Mouse (Mus musculus) liver, embryonic 15.5 days (tissue): Measurements from ENCODE around the gene Neil3. TPM values are rescaled to one million over a fixed set of nuclear protein-coding genes. Genes with fewer than 3 reads are reported as not detected.

ENCODE experiments used
- ATAC-seq: fragments of 200-750 bp; cut with Nextera tagmentation; 2 replicates; pipeline ENCODE4 v1.8.0; 2017; ENCODE audit warnings: moderate number of reproducible peaks, mild to moderate bottlenecking, moderate library complexity; ENCODE audit not compliant: insufficient read depth
- H3K27ac ChIP-seq: fragments of 300-500 bp; sonication (generic); replicated peaks from 2 replicates; pipeline ENCODE4 v1.5.1; 2015; ENCODE audit warnings: mild to moderate bottlenecking, inconsistent platforms
- H3K27me3 ChIP-seq: fragments of 300-500 bp; sonication (generic); 2 replicates; pipeline ENCODE4 v1.6.1; 2015; ENCODE audit warnings: mild to moderate bottlenecking, inconsistent platforms
- H3K36me3 ChIP-seq: fragments of 300-500 bp; sonication (generic); replicated peaks from 2 replicates; pipeline ENCODE4 v1.6.1; 2015; ENCODE audit warnings: moderate library complexity, mild to moderate bottlenecking, inconsistent platforms
- H3K4me1 ChIP-seq: fragments of 300-500 bp; sonication (generic); replicated peaks from 2 replicates; pipeline ENCODE4 v1.6.1; 2015; ENCODE audit warnings: inconsistent platforms
- H3K4me2 ChIP-seq: fragments of 300-500 bp; sonication (generic); 2 replicates; pipeline ENCODE4 v1.6.1; 2015; ENCODE audit warnings: moderate library complexity, mild to moderate bottlenecking, inconsistent platforms
- H3K4me3 ChIP-seq: fragments of 300-500 bp; sonication (generic); replicated peaks from 2 replicates; pipeline ENCODE4 v1.5.1; 2015; ENCODE audit warnings: mild to moderate bottlenecking, inconsistent platforms
- H3K9ac ChIP-seq: fragments of 300-500 bp; sonication (generic); 2 replicates; pipeline ENCODE4 v1.6.1; 2015; ENCODE audit warnings: moderate library complexity, mild to moderate bottlenecking, inconsistent platforms
- H3K9me3 ChIP-seq: fragments of 300-500 bp; sonication (generic); replicated peaks from 2 replicates; pipeline ENCODE4 v1.6.1; 2016; ENCODE audit warnings: inconsistent platforms
- WGBS: fragments of 180-500 bp; shearing (Covaris S2); methylation state at CpG from one replicate; pipeline ENCODE4 v1.1.7; 2015; ENCODE audit warnings: mixed read lengths; ENCODE audit not compliant: insufficient replicate concordance; 5-methylcytosine and 5-hydroxymethylcytosine counted together
- polyA plus RNA-seq: library from polyadenylated mRNA; unstranded; fragments of >200 nt; fragmentation: Nextera tagmentation; extraction: Ambion mirVana; gene quantifications from 2 replicates; pipeline ENCODE4 v1.2.1, GENCODE M21; 2015

Neil3 gene
- polyA plus RNA-seq = 33.5 TPM in 2 replicates

DNA sequence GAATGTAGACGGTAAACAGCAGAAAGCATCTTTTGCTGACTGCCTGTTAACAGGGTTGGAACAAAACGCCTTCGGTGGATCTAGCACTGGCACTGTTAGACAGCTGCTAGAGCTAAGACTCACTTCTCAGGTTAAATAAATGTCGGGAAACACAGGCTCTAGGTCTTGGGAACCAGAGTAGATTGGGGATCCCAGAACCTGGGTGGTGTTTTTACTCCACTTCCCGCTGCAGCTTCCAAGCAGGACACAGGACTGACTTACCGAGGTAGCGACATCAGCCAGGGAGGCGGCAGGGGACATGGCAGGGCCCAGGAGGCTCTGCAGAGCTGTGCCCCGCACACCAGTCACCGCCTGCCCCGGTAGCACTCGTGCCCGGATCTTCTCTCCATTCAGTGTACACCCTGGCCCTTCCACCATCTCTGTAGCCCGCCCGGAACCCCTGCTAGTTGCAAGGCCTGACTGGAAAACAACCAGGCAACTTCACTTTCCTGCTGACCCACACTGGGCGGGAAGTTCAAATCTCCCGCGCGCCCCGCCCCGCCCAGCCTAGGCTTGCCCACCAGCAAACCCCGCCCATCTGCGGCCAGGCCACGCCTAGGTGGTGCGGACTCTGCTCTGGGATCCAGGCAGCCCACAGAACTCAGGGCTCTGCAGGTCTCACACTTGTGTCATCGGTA is at the start of gene Neil3:
Gene Neil3, minus strand, starts transcription at position 571 of the 677 bp plus-strand sequence.
- Histone ChIP-seq H3K36me3 (peaks cover 9% of the 10 kb centered on the region), H3K4me1 (peaks cover 20% of the 10 kb centered on the region), H3K9ac (peak within 1 kb of the TSS; percentile 80), H3K4me2 (peak within 1 kb of the TSS; percentile 75), H3K27me3 (no peaks in the 10 kb centered on the region), H3K27ac (peak within 1 kb of the TSS; percentile 82), H3K9me3 (no peaks in the 10 kb centered on the region), H3K4me3 (peak within 1 kb of the TSS; percentile 88)
- ATAC-seq = peak; percentile 100
- under 1% methylated on average over 26 of the region's 26 CpGs for WGBS

DNA sequence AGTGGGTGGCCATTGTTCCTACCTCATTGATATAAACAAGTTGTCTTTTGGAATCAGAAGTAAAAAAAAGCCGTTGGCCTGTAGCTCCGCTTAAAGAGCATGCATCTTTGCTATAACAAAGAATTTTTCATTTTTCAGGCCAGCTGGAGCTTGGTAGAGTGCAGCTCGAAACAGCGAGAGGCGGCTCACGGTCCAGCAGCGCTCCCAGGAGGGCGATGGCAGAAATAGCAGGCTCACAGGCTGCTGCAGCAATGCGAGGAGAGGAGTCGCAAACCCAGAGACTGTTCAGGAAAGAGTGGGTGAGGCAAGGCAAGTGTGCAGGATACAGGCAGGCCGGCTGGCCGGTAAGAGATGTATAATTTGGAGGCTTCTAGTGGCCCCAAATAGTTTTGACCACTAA is 42.0 kb upstream of the Neil3 start:
- WGBS = 23% methylated on average over 12 of the region's 12 CpGs
- ATAC-seq = no peak
- H3K4me2 ChIP-seq = no peak overlapping the region

DNA sequence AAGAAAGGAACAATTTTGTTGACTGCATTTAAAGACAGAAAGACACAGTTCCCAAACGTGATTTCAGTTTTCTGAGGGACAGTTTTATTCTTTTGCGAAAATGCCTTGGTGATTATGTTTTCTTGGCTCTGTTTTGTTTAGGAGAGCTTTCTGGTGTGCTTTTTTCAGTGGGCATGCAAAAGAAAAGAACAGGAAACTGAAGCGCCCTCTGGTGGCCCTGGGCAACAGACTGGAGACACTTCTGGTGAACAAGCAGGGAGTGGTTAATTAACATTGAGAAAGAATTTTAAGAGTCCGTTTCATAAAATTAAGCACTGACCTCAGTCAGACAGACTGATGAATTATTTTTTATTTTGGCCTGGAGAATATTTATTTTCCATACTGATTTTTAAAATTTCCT is 25.1 kb upstream of the Neil3 start:
- ATAC-seq = no peak
- WGBS = 14% methylated on average over 4 of the region's 4 CpGs
- no peak overlapping the region for H3K9ac ChIP-seq

More for the DNA sequence above, 42.0 kb upstream of the Neil3 start:
- no peaks in the 10 kb centered on the region for H3K27me3 ChIP-seq
- H3K4me3 ChIP-seq = no peak overlapping the region
- no peaks in the 10 kb centered on the region for H3K4me1 ChIP-seq
- no peak overlapping the region for H3K9ac ChIP-seq
- no peak overlapping the region for H3K27ac ChIP-seq
- no peaks in the 10 kb centered on the region for H3K9me3 ChIP-seq
- H3K36me3 ChIP-seq = no peaks in the 10 kb centered on the region

DNA sequence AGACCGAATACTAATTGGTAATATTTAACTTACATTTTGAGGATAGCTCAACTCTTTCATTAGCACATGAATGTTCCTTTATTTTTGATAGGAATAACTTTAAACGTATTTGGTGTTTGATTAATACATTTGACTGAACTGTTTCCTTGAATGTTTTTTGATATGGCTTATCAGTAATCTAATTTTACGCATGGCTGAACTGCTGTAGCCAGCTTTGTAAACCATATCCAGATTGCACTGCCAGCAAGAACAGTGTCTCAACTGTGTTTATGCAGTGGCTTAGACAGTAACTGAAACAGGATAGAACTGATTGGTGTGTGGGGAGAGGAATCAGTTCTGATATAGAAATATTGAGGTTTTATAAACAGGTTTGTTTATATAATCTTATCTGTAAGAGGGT is 22.6 kb upstream of the Neil3 start:
- Histone ChIP-seq H3K4me1 (no peaks in the 10 kb centered on the region), H3K27me3 (no peaks in the 10 kb centered on the region), H3K9ac (no peak overlapping the region), H3K4me2 (no peak overlapping the region), H3K36me3 (no peaks in the 10 kb centered on the region), H3K9me3 (no peaks in the 10 kb centered on the region), H3K4me3 (no peak overlapping the region), H3K27ac (no peak overlapping the region)
- WGBS = 59% methylated on average over 3 of the region's 3 CpGs
- ATAC-seq = no peak

More for the DNA sequence above, 25.1 kb upstream of the Neil3 start:
- Histone ChIP-seq H3K36me3 (no peaks in the 10 kb centered on the region), H3K4me2 (no peak overlapping the region), H3K27me3 (no peaks in the 10 kb centered on the region), H3K4me1 (no peaks in the 10 kb centered on the region), H3K27ac (no peak overlapping the region), H3K4me3 (no peak overlapping the region), H3K9me3 (no peaks in the 10 kb centered on the region)

DNA sequence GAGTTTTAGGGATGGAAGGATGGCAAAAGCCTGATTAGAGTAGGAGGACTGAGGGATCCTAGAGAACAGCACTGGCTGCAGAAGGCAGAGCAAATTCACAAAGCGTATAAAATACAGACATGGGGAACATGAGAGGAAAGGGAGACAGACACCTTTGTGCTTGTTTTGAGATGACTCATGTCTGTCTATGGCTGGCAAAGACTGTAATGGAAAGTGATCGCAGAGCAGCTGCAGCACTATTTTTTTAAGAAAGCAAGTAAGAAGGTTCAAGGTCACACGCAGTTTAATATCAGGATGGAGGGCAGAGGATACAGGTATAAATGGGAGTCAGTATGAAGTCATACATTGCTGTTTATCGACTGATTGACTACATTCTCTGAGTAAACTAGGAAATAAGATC is 8.2 kb downstream of the Neil3 start:
- 83% methylated on average over 4 of the region's 4 CpGs for WGBS
- no peak for ATAC-seq

DNA sequence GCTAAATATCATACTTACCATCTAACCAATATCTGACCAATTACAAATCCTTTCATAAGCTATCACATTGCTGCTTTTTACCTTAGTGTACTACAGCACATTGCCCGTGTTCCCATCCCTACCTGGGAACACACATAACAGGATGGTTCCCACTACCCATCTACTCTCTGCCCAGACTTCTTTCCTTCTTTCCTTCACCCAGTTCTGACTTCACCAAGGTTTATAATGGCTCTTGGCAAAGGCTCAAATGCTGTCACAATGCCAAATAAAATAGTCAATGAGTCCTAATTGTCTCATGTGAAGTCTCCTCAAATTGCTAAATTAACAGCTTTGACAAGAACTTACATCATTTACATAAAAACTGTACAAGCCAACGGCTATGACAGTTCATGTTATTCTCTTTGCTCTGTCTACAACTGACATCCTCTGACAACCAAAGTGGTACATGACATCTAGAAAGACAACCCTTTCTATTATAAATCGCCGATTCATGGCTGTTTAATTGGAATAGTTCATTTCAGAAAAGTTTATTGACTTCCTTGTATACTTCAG is 9.9 kb downstream of the Neil3 start:
- H3K36me3 ChIP-seq = peaks cover 17% of the 10 kb centered on the region
- no peak for ATAC-seq
- H3K9me3 ChIP-seq = no peaks in the 10 kb centered on the region
- WGBS = 84% methylated on average over 4 of the region's 4 CpGs
- no peak overlapping the region for H3K9ac ChIP-seq
- H3K27ac ChIP-seq = no peak overlapping the region
- H3K4me2 ChIP-seq = no peak overlapping the region
- H3K27me3 ChIP-seq = no peaks in the 10 kb centered on the region
- H3K4me3 ChIP-seq = no peak overlapping the region
- peaks cover 5% of the 10 kb centered on the region; the same call in 1 of the 2 replicates for H3K4me1 ChIP-seq

More for the DNA sequence above, 8.2 kb downstream of the Neil3 start:
- no peak overlapping the region for H3K4me3 ChIP-seq
- H3K36me3 ChIP-seq = peaks cover 19% of the 10 kb centered on the region
- H3K27ac ChIP-seq = no peak overlapping the region
- H3K27me3 ChIP-seq = no peaks in the 10 kb centered on the region
- H3K4me1 ChIP-seq = peaks cover 8% of the 10 kb centered on the region
- H3K9ac ChIP-seq = no peak overlapping the region
- H3K4me2 ChIP-seq = no peak overlapping the region
- H3K9me3 ChIP-seq = no peaks in the 10 kb centered on the region

DNA sequence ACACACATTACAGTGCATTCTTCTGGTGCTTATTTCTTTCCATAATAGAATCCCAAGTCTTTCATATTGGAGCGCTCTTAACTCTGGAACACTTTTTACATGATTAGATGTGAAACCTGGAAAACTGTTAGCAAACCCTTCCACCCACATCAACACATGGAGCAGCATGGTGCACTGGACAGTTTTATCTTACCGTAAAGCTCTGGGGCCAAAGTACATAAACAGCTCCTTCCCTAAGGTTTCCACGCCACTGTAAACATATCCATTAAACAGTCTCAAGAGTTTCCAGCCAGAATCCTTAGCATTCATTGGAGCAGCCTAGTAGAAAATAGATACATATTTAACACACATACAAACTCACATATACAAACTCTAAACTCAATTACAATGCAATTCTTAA is 15.4 kb downstream of the Neil3 start:
- Histone ChIP-seq H3K27ac (no peak overlapping the region), H3K9ac (no peak overlapping the region), H3K9me3 (no peaks in the 10 kb centered on the region), H3K4me1 (no peaks in the 10 kb centered on the region), H3K36me3 (peaks cover 41% of the 10 kb centered on the region), H3K27me3 (no peaks in the 10 kb centered on the region), H3K4me2 (no peak overlapping the region), H3K4me3 (no peak overlapping the region)
- no peak for ATAC-seq
- WGBS = 92% methylated on average over 3 of the region's 3 CpGs

DNA sequence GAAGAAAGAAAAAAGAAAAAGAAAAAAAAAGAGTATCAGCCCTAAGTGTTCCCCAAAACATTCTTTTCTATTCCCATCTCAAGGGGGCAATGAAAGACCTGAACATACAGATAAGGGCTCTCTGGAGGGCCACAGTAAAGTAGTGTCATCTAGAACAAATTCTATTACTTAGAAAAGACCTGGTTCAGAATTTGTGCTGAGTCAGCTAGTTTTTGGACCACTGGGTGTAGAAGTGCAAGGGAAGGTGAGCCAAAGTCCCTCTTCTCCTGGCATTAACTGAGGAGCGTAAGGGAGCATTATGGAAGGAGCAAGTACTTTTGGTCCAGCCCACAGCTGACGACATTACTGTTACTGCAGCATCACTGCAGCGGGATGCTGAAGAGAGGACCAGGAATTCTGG is 19.7 kb downstream of the Neil3 start:
- Histone ChIP-seq H3K4me2 (no peak overlapping the region), H3K27me3 (no peaks in the 10 kb centered on the region), H3K27ac (no peak overlapping the region), H3K9me3 (no peaks in the 10 kb centered on the region), H3K36me3 (peaks cover 33% of the 10 kb centered on the region), H3K4me1 (no peaks in the 10 kb centered on the region), H3K9ac (no peak overlapping the region), H3K4me3 (no peak overlapping the region)
- no peak for ATAC-seq
- 79% methylated on average over 3 of the region's 3 CpGs for WGBS

DNA sequence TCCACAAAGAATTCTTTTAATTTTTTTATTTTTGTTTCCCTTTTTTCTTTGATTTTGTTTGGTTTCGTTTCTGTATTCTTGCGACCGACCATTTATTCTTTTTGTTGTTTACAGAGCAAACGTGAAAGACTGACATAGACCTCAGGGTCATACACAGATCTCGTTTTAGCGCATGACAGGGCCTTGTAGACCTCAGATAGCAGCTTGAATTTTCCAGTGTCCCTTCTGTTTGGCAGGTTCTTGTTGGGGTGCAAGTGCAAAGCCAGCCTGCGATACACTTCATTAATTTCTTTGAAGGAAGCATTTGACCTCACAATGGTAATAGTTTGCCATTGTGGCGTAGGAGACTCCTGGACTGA is 24.6 kb downstream of the Neil3 start:
- H3K4me1 ChIP-seq = no peaks in the 10 kb centered on the region; the same call in 1 of the 2 replicates
- no peaks in the 10 kb centered on the region for H3K27me3 ChIP-seq
- WGBS = 77% methylated on average over 8 of the region's 8 CpGs
- no peak overlapping the region for H3K27ac ChIP-seq
- H3K4me2 ChIP-seq = 0 out of 2 replicates have a peak overlapping the region, but pooled peaks have one; percentile 9
- no peak for ATAC-seq
- peaks cover 18% of the 10 kb centered on the region; the same call in 1 of the 2 replicates for H3K36me3 ChIP-seq
- no peak overlapping the region for H3K4me3 ChIP-seq
- H3K9me3 ChIP-seq = no peaks in the 10 kb centered on the region
- no peak overlapping the region for H3K9ac ChIP-seq

DNA sequence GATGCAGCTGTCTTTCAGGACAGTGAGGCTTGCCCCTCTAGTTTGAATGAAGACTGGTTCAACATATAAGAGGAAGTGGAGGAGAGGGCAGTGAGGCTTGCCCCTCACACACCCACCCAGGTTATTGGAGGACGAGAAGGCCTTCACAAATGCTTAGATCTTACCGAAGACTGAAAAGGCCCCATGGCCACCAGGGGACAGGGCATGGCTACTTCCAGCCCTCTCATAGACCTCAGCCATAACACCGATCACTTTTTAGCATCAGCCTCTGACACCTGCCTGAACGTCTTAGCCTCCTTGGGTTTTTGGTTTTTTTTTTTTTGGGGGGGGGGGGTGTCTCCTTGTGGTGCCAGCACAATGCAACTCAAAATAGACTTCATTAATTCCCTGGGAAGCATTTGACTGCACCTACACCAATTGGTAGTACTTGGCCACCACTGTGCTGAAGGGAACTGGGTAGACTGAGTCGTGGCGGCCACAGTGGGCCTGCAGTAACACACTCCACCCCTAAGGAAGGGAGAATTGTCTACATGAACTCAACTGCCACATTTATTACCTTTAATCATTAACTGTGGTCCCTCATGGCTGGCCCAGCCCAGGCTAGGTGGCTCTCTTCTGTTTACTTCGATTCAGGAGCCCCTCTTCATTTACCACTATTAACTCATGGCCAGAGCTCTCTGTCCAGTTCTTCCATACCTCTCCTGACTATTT is 25.1 kb downstream of the Neil3 start:
- Histone ChIP-seq H3K36me3 (peaks cover 19% of the 10 kb centered on the region), H3K27ac (no peak overlapping the region), H3K4me2 (0 out of 2 replicates have a peak overlapping the region, but pooled peaks have one; percentile 9), H3K4me1 (no peaks in the 10 kb centered on the region; the same call in 1 of the 2 replicates), H3K27me3 (no peaks in the 10 kb centered on the region), H3K9ac (no peak overlapping the region), H3K4me3 (no peak overlapping the region), H3K9me3 (no peaks in the 10 kb centered on the region)
- no peak for ATAC-seq
- WGBS = 81% methylated on average over 7 of the region's 7 CpGs

DNA sequence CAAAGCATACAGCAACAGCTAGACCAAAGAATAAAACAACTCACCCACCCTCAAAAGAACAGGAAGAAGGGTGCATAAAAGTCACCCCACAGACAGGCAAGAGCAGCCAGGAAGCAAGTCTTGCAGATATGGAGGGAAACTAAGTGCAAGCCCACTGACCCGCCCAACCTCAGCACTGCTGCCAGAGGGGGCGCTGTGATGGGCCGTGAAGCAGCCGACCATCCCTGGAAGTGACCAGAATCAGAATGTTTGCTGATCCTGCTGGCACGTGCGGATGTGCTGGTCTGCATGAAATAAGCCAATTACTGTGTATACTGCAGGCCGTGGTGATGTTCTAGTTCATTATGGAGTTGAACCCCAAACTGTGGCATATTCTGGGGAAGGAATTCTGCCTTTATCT is 26.6 kb downstream of the Neil3 start:
- WGBS = 66% methylated on average over 7 of the region's 7 CpGs
- Histone ChIP-seq H3K4me1 (no peaks in the 10 kb centered on the region; the same call in 1 of the 2 replicates), H3K9me3 (no peaks in the 10 kb centered on the region), H3K27me3 (no peaks in the 10 kb centered on the region), H3K36me3 (peaks cover 22% of the 10 kb centered on the region), H3K9ac (no peak overlapping the region), H3K4me2 (no peak overlapping the region), H3K4me3 (no peak overlapping the region), H3K27ac (no peak overlapping the region)
- ATAC-seq = no peak
